Mouse (Mus musculus): Measurements from ENCODE around the gene Mapk1ip1l. TPM values are rescaled to one million over a fixed set of nuclear protein-coding genes. Genes with fewer than 3 reads are reported as not detected.

The Mapk1ip1l gene
- total and polyA plus RNA-seq, 2 experiments from 2014 or later: 36.3 to 51.0 TPM

DNA sequence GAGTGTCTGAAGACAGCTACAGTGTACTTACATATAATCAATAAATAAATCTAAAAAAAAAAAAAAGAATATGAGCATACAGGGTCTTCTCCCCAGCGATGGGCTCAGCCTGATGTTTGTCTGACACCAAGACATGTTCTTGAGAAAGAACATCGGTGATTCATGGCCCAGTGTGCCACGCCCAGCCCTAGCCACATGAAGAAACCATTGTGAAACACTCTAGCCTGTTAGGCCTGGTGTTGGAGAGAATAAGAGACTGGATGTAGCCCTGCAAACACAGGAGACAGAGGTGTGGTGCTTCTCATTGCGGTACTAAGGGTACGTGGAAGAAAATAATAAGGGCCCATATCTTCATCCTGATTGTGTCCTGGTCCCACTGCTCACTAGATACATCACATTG, 29.3 kb downstream of the Mapk1ip1l start:
- H3K9ac ChIP-seq (replicated peaks; ENCODE audit: low read length, poor library complexity, severe bottlenecking): no peak overlapping the region
- no peak overlapping the region for H3K4me3 ChIP-seq (ENCODE audit: low read depth, low read length)
- ATAC-seq (ENCODE audit: low FRiP score): no peak
- no peaks in the 10 kb centered on the region for H3K9me3 ChIP-seq (ENCODE audit: low read length)
- no peak overlapping the region for H3K4me2 ChIP-seq (ENCODE audit: low read depth, low read length, poor library complexity, severe bottlenecking)
- H3K36me3 ChIP-seq (ENCODE audit: insufficient read depth, low read length): no peaks in the 10 kb centered on the region
- WGBS: 97% methylated on average over 5 of the region's 5 CpGs
- no peaks in the 10 kb centered on the region for H3K27me3 ChIP-seq (ENCODE audit: insufficient read depth, low read length)
- no peaks in the 10 kb centered on the region for H3K4me1 ChIP-seq (ENCODE audit: insufficient read depth, low read length)
- no peak for DNase-seq (ENCODE audit: low spot score)
- TF ChIP-seq CTCF (IDR thresholded peaks at IDR 0.05): no peak
- H3K27ac ChIP-seq (ENCODE audit: low read depth, low read length): no peak overlapping the region

DNA sequence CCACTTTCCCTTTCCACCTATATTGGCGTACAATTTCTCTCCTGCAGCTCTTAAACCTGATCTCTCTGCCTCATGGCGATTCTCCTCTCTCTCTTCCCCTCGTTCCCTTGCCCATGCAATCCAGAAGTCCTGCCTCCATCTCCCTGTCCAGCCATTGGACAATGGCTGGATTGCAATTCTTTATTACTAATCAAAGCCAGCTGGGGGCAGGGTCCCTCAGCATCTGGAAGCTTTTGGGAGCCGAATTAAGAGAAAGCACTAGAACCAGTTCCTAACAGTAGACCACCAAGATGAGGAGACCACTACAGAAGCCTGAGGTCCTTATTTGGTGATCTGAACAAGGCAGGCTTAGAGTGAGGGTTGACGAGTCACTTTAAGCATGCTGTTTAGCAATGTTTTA, 33.9 kb downstream of the Mapk1ip1l start:
- 71% methylated on average over 5 of the region's 5 CpGs for WGBS
- DNase-seq (ENCODE audit: low spot score): no peak

DNA sequence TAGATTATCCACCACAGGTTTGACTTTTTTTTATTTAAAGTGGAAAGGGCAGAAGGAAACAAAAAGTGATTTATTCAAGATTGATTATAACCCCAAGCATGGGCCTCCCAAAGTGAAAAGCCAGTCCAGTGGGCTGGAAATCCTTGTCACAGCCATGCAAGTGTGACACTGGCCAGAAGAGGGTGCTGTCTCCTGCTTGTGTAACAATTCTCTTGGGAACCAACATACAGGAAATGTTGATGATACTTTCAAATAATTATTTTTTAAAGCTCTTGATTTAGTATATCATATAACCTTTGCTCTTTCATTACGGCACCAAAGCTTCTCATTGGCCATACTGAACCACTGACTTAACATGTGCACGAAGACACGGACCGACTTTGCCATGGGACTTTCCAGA, 36.8 kb downstream of the Mapk1ip1l start:
- Histone ChIP-seq H3K4me1 (ENCODE audit: insufficient read depth, low read length) (no peaks in the 10 kb centered on the region), H3K36me3 (ENCODE audit: insufficient read depth, low read length) (no peaks in the 10 kb centered on the region), H3K9me3 (ENCODE audit: low read length) (no peaks in the 10 kb centered on the region), H3K27me3 (ENCODE audit: insufficient read depth, low read length) (no peaks in the 10 kb centered on the region), H3K4me2 (ENCODE audit: low read depth, low read length, poor library complexity, severe bottlenecking) (no peak overlapping the region), H3K27ac (ENCODE audit: low read depth, low read length) (no peak overlapping the region), H3K4me3 (ENCODE audit: low read depth, low read length) (no peak overlapping the region), H3K9ac (replicated peaks; ENCODE audit: low read length, poor library complexity, severe bottlenecking) (no peak overlapping the region)
- TF ChIP-seq CTCF (IDR thresholded peaks at IDR 0.05): peak; percentile 89
- peak; percentile 58 for DNase-seq (ENCODE audit: low spot score)
- ATAC-seq (ENCODE audit: low FRiP score): no peak
- 81% methylated on average over 4 of the region's 4 CpGs for WGBS

More for the DNA sequence above, 33.9 kb downstream of the Mapk1ip1l start:
- H3K4me3 ChIP-seq (ENCODE audit: low read depth, low read length): no peak overlapping the region
- H3K4me1 ChIP-seq (ENCODE audit: insufficient read depth, low read length): no peaks in the 10 kb centered on the region
- H3K27me3 ChIP-seq (ENCODE audit: insufficient read depth, low read length): no peaks in the 10 kb centered on the region
- no peaks in the 10 kb centered on the region for H3K9me3 ChIP-seq (ENCODE audit: low read length)
- no peaks in the 10 kb centered on the region for H3K36me3 ChIP-seq (ENCODE audit: insufficient read depth, low read length)
- no peak overlapping the region for H3K27ac ChIP-seq (ENCODE audit: low read depth, low read length)
- no peak for TF ChIP-seq CTCF (IDR thresholded peaks at IDR 0.05)
- H3K9ac ChIP-seq (replicated peaks; ENCODE audit: low read length, poor library complexity, severe bottlenecking): no peak overlapping the region
- ATAC-seq (ENCODE audit: low FRiP score): no peak
- H3K4me2 ChIP-seq (ENCODE audit: low read depth, low read length, poor library complexity, severe bottlenecking): no peak overlapping the region

DNA sequence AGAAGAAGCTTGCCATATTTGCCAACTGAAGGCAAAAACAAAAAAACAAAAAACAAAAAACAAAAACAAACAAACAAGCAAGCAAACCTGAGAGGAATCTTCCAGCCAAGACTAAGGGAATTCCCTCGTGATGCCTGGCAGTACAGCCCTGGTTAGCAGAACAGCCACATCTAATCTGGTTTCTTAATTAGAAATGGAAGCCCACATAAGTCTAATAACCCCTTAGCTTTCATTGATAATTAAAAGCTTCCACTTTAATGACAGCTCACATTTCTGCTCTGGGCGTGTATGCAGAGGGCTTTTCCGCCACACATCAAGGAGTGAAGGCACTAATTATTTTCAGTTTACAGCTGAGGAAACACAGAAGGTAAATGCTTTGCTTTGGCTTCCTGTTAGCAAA, 37.2 kb downstream of the Mapk1ip1l start:
- Histone ChIP-seq H3K4me1 (ENCODE audit: insufficient read depth, low read length) (no peaks in the 10 kb centered on the region), H3K4me2 (ENCODE audit: low read depth, low read length, poor library complexity, severe bottlenecking) (no peak overlapping the region), H3K9ac (replicated peaks; ENCODE audit: low read length, poor library complexity, severe bottlenecking) (no peak overlapping the region), H3K27ac (ENCODE audit: low read depth, low read length) (no peak overlapping the region), H3K27me3 (ENCODE audit: insufficient read depth, low read length) (no peaks in the 10 kb centered on the region), H3K9me3 (ENCODE audit: low read length) (no peaks in the 10 kb centered on the region), H3K4me3 (ENCODE audit: low read depth, low read length) (no peak overlapping the region), H3K36me3 (ENCODE audit: insufficient read depth, low read length) (no peaks in the 10 kb centered on the region)
- DNase-seq (ENCODE audit: low spot score) (peak; percentile 9), ATAC-seq (ENCODE audit: low FRiP score) (no peak)
- no peak for TF ChIP-seq CTCF (IDR thresholded peaks at IDR 0.05)
- WGBS: 77% methylated on average over 3 of the region's 3 CpGs

DNA sequence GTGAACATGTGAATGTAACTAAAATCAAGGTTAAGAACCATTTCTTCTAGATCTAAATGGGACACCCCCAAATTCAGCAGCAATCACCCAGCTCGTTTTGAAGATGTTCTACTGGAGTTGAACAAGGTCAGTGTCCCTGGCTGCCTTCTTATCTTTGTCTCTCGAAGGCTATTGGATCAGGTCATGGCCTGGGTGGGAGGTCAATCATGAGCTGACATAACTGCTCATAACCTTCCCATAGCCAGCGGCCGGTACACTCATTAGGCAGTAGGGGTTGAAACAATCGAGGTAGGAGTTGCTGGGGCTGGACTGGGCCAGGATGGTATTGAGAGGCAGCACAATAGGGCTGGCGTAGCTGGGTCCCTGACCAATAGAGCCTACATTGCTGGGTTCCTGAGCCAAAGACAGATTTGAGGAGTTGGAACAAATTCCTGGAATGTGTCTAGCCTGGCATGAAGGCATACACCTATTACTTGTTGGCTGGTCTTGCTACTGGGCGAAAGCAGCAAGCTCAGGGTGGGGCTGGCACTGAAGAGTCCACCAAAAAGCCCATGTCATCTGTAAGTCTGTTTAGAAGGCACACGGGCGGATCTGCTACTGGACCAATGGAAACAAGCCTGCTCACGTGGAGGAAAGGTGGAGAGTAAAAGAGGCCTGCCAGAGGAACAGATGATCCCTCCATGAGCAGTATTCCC, 42.3 kb downstream of the Mapk1ip1l start:
- Histone ChIP-seq H3K4me3 (ENCODE audit: low read depth, low read length) (no peak overlapping the region), H3K9me3 (ENCODE audit: low read length) (no peaks in the 10 kb centered on the region), H3K36me3 (ENCODE audit: insufficient read depth, low read length) (no peaks in the 10 kb centered on the region), H3K4me1 (ENCODE audit: insufficient read depth, low read length) (no peaks in the 10 kb centered on the region), H3K9ac (replicated peaks; ENCODE audit: low read length, poor library complexity, severe bottlenecking) (no peak overlapping the region), H3K4me2 (ENCODE audit: low read depth, low read length, poor library complexity, severe bottlenecking) (no peak overlapping the region), H3K27me3 (ENCODE audit: insufficient read depth, low read length) (no peaks in the 10 kb centered on the region), H3K27ac (ENCODE audit: low read depth, low read length) (no peak overlapping the region)
- no peak for ATAC-seq (ENCODE audit: low FRiP score)
- DNase-seq (ENCODE audit: low spot score): no peak
- 89% methylated on average over 10 of the region's 10 CpGs for WGBS
- no peak for TF ChIP-seq CTCF (IDR thresholded peaks at IDR 0.05)

DNA sequence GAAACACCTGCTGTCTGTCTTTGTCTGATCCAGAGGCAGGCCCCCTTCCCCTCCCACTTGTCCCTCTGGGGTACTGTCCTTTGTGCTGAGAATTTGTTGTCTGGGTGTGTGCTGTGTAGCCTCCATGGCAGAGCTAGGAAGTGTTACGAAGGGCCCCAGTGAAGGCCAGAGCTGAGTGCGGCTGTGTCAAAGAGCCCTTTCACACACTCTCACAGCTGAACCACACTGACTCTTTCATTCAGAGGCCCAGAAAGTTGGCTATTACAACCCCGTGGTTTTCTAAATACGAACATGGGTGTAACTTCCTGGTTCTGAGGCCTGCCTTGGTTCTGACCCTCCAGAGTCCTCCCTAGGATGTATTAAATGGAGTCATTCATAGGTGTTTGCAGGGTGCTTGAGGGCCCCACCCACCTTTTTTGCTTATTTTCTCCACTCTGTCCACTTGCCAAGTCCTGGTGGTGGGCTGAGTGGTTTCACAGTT, 43.8 kb downstream of the Mapk1ip1l start:
- no peak for TF ChIP-seq CTCF (IDR thresholded peaks at IDR 0.05)

More for the DNA sequence above, 43.8 kb downstream of the Mapk1ip1l start:
- Histone ChIP-seq H3K9ac (replicated peaks; ENCODE audit: low read length, poor library complexity, severe bottlenecking) (no peak overlapping the region), H3K4me1 (ENCODE audit: insufficient read depth, low read length) (no peaks in the 10 kb centered on the region), H3K27me3 (ENCODE audit: insufficient read depth, low read length) (no peaks in the 10 kb centered on the region), H3K27ac (ENCODE audit: low read depth, low read length) (no peak overlapping the region), H3K4me3 (ENCODE audit: low read depth, low read length) (no peak overlapping the region), H3K9me3 (ENCODE audit: low read length) (no peaks in the 10 kb centered on the region), H3K4me2 (ENCODE audit: low read depth, low read length, poor library complexity, severe bottlenecking) (no peak overlapping the region), H3K36me3 (ENCODE audit: insufficient read depth, low read length) (no peaks in the 10 kb centered on the region)
- no peak for ATAC-seq (ENCODE audit: low FRiP score)
- 55% methylated on average over 4 of the region's 4 CpGs for WGBS
- DNase-seq (ENCODE audit: low spot score): peak; percentile 30
